Comparison of ENCODE assay signal across 10 mouse cellular contexts in genomic region chr13:73907683-73908412, GRCm38 (mm10). TPM values are rescaled to one million over a fixed set of nuclear protein-coding genes. Genes with fewer than 3 reads are reported as not detected.
DNase-seq lines count a peak whose midpoint lies in the region; ATAC-seq and TF ChIP-seq lines count a peak whose summit lies in the region.
"Had no signal": no experiment of that assay in that cellular context is flagged by ENCODE, and none has a peak within 500 bp of the region (broad histone marks: within the 10 kb centered on the region; RNA-seq: fewer than 3 reads in every experiment).

No protein-coding gene starts in this region.

- no peaks in the 10 kb centered on the region for H3K9me3 ChIP-seq in midbrain, embryonic 12.5 days

- DNase-seq in heart, adult 11 months, result peak; percentile 91
- no peak for DNase-seq in heart, postnatal 25 days (ENCODE audit: low spot score)
- peak; percentile 75 for DNase-seq in brain, embryonic 14.5 days (ENCODE audit: low read depth)
- peak; percentile 9 to 17 for DNase-seq in heart, adult 9 months (ENCODE audit: low spot score in 2 of 2)
- peak; percentile 64 for DNase-seq in kidney, postnatal 14 days
- peak; percentile 9 to 61 for DNase-seq in thymus, postnatal 10 days (ENCODE audit: low spot score in 2 of 2)

- H3K4me3 ChIP-seq in midbrain, embryonic 12.5 days, result no peak overlapping the region

- peak; percentile 77 for TF ChIP-seq CTCF in brain, embryonic 14.5 days (IDR thresholded peaks at IDR 0.05; ENCODE audit: borderline replicate concordance, extremely low read depth, insufficient read depth, insufficient read length)

- no peak overlapping the region for H3K27ac ChIP-seq in midbrain, embryonic 12.5 days (replicated peaks)

- no peak overlapping the region for H3K9ac ChIP-seq in midbrain, embryonic 12.5 days (replicated peaks)

- intact Hi-C loops in heart, postnatal 25 days (cut with DNase I), result loop anchor here (1.0 to 5.0 kb wide), 3 partner anchors 77 to 391 kb away; no protein-coding TSS in a partner anchor

- ATAC-seq in CD4-positive, CD25-positive, alpha-beta regulatory T cell, adult 4 months, result peak; percentile 72
- peak; percentile 60; the same call in 1 of the 2 replicates for ATAC-seq in midbrain, embryonic 12.5 days (ENCODE audit: low FRiP score, low read depth)

- H3K4me1 ChIP-seq in midbrain, embryonic 12.5 days, result no peaks in the 10 kb centered on the region

- 79% methylated on average over 2 of the region's 2 CpGs for WGBS in midbrain, embryonic 12.5 days

- no peaks in the 10 kb centered on the region for H3K27me3 ChIP-seq in midbrain, embryonic 12.5 days

- H3K36me3 ChIP-seq in midbrain, embryonic 12.5 days, result peaks cover 10% of the 10 kb centered on the region

- H3K4me2 ChIP-seq in midbrain, embryonic 12.5 days (replicated peaks), result no peak overlapping the region

- TF ChIP-seq POLR2A in brain, embryonic 14.5 days (IDR thresholded peaks at IDR 0.05; ENCODE audit: borderline replicate concordance, extremely low read depth, insufficient read depth, insufficient read length, poor library complexity, severe bottlenecking), result no peak

RNA-seq across cellular contexts. Expression of gene Trip13, which starts 29.7 kb away (rescaled TPM):
- under 1 TPM; 0.17 to 0.39 TPM for total RNA-seq in heart, postnatal 25 days (2021)
- 1 to 10 TPM; 1.2 to 2.0 TPM for polyA plus RNA-seq in CD4-positive, CD25-positive, alpha-beta regulatory T cell, adult 4 months (2017; shearing (Covaris generic))
- 9.9 and 11.1 TPM in 2 replicates for polyA plus RNA-seq in brain, embryonic 14.5 days (2012; rRNA removed)
- 34.4 and 38.2 TPM in 2 replicates for polyA plus RNA-seq in midbrain, embryonic 12.5 days (2016; fragmentation: Nextera tagmentation; extraction: Ambion mirVana)

RNA-seq across cellular contexts. Expression of gene Brd9, which starts 29.8 kb away (rescaled TPM):
- 10 to 100 TPM; 22.9 to 23.9 TPM for total RNA-seq in heart, postnatal 25 days (2021)
- 10 to 100 TPM; 61.9 to 72.2 TPM for polyA plus RNA-seq in CD4-positive, CD25-positive, alpha-beta regulatory T cell, adult 4 months (2017; shearing (Covaris generic))
- 138 and 145 TPM in 2 replicates for polyA plus RNA-seq in brain, embryonic 14.5 days (2012; rRNA removed)
- polyA plus RNA-seq in midbrain, embryonic 12.5 days (2016; fragmentation: Nextera tagmentation; extraction: Ambion mirVana), result 83.8 and 90.1 TPM in 2 replicates

RNA-seq across cellular contexts. Expression of gene Zdhhc11, which starts 55.8 kb away (rescaled TPM):
- not detected for total RNA-seq in heart, postnatal 25 days (2021)
- not detected for polyA plus RNA-seq in CD4-positive, CD25-positive, alpha-beta regulatory T cell, adult 4 months (2017; shearing (Covaris generic))
- polyA plus RNA-seq in brain, embryonic 14.5 days (2012; rRNA removed), result 0.12 TPM in 1 of 2 replicates, not detected in the other
- polyA plus RNA-seq in midbrain, embryonic 12.5 days (2016; fragmentation: Nextera tagmentation; extraction: Ambion mirVana), result not detected in 2 replicates
- total RNA-seq: adrenal gland, postnatal 36 days; left cerebral cortex, postnatal 36 days had no signal
